Mouse (Mus musculus) liver, embryonic 11.5 days (tissue): Measurements from ENCODE around the gene Grb2. TPM values are rescaled to one million over a fixed set of nuclear protein-coding genes. Genes with fewer than 3 reads are reported as not detected.

Experiments used
- ATAC-seq: fragments of 200-750 bp; cut with Nextera tagmentation; replicated peaks from 2 replicates; pipeline ENCODE4 v1.8.0; 2017; ENCODE audit warnings: moderate number of reproducible peaks, mild to moderate bottlenecking, moderate TSS enrichment, moderate library complexity; ENCODE audit not compliant: low FRiP score
- DNase-seq: peaks from one replicate; pipeline ENCODE4 v3.0.0-alpha.2; 2017; ENCODE audit warnings: low spot score
- H3K27ac ChIP-seq: fragments of 300-500 bp; sonication (generic); 2 replicates; pipeline ENCODE4 v1.5.1; 2014; ENCODE audit warnings: mild to moderate bottlenecking, low read depth, low read length, control low read depth
- H3K27me3 ChIP-seq: fragments of 300-500 bp; sonication (generic); replicated peaks from 2 replicates; pipeline ENCODE4 v1.6.1; 2014; ENCODE audit warnings: low read length, mixed read lengths; ENCODE audit not compliant: control insufficient read depth, insufficient read depth
- H3K36me3 ChIP-seq: fragments of 300-500 bp; sonication (generic); 2 replicates; pipeline ENCODE4 v1.6.1; 2014; ENCODE audit warnings: mild to moderate bottlenecking, low read length, moderate library complexity, mixed read lengths; ENCODE audit not compliant: control insufficient read depth, insufficient read depth
- H3K4me1 ChIP-seq: fragments of 300-500 bp; sonication (generic); replicated peaks from 2 replicates; pipeline ENCODE4 v1.6.1; 2014; ENCODE audit warnings: low read length, mixed read lengths; ENCODE audit not compliant: control insufficient read depth, insufficient read depth
- H3K4me2 ChIP-seq: fragments of 300-500 bp; sonication (generic); 2 replicates; pipeline ENCODE4 v1.6.1; 2014; ENCODE audit warnings: mild to moderate bottlenecking, control low read depth, moderate library complexity
- H3K4me3 ChIP-seq: fragments of 300-500 bp; sonication (generic); 2 replicates; pipeline ENCODE4 v1.5.1; 2014; ENCODE audit warnings: low read depth, low read length, control low read depth
- H3K9ac ChIP-seq: fragments of 300-500 bp; sonication (generic); 2 replicates; pipeline ENCODE4 v1.6.1; 2014; ENCODE audit warnings: low read depth, low read length, control low read depth
- H3K9me3 ChIP-seq: fragments of 300-500 bp; sonication (generic); 2 replicates; pipeline ENCODE4 v1.6.1; 2016; ENCODE audit warnings: low read length, inconsistent platforms, mixed read lengths; ENCODE audit not compliant: control insufficient read depth
- WGBS: fragments of 180-500 bp; shearing (Covaris S2); extraction: QIAGEN DNeasy Blood & Tissue Kit; methylation state at CpG from one replicate; pipeline ENCODE4 v1.1.7; 2014; 5-methylcytosine and 5-hydroxymethylcytosine counted together
- polyA plus RNA-seq: library from polyadenylated mRNA; unstranded; fragments of >200 nt; fragmentation: Nextera tagmentation; extraction: Ambion mirVana; gene quantifications from 2 replicates; pipeline ENCODE4 v1.2.1, GENCODE M21; 2014

Gene Grb2
- polyA plus RNA-seq, 1 experiment from 2014 or later: 52.8 TPM

DNA sequence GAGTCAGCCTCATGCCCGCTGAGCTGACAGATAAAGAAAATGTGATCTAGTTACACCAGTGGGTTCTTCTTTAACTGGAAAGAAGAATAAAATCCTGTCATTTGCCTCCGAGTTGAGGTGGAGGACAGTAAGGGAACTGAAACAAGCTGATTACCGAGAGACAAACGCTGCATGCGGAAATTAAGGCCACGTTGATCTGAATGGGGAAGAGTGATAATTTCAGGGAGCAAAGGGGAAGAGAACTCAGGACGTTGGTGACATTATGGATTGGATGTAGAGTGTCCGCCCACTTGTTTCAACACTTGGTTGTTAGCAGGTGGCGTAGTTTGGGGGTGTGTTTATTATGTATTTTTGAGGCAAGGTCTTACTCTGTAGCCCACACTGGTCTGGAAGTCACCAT, 34.5 kb upstream of the Grb2 start:
- Histone ChIP-seq H3K9me3 (no peaks in the 10 kb centered on the region), H3K27me3 (no peaks in the 10 kb centered on the region), H3K27ac (no peak overlapping the region), H3K9ac (no peak overlapping the region), H3K4me3 (no peak overlapping the region), H3K4me1 (peaks cover 8% of the 10 kb centered on the region), H3K4me2 (no peak overlapping the region), H3K36me3 (no peaks in the 10 kb centered on the region)
- ATAC-seq: no peak
- WGBS: 72% methylated on average over 9 of the region's 9 CpGs
- DNase-seq: no peak

DNA sequence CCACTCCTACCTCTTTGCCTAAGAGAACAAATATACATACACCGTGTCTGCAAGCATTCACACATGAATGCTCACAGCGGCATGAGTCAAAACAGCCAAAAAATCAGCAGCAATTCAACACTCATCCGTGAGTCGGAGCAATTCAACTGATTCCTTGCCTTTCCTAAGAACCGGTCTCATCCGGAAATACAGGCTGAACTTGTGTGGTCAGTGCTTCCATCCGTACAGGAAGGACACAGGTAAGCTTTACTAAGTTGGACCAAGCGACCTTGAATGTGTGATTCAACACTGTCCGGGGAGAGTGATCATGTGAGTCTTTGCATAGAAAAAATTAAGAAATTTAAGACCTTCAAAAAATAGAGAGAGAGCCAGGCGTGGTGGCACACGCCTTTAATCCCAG, 32.7 kb upstream of the Grb2 start:
- DNase-seq: no peak
- no peaks in the 10 kb centered on the region for H3K9me3 ChIP-seq
- no peak overlapping the region for H3K4me3 ChIP-seq
- no peak overlapping the region for H3K9ac ChIP-seq
- WGBS: 86% methylated on average over 11 of the region's 11 CpGs
- no peaks in the 10 kb centered on the region for H3K4me1 ChIP-seq
- no peaks in the 10 kb centered on the region for H3K27me3 ChIP-seq
- H3K36me3 ChIP-seq: no peaks in the 10 kb centered on the region
- ATAC-seq: no peak
- H3K4me2 ChIP-seq: no peak overlapping the region
- no peak overlapping the region for H3K27ac ChIP-seq

DNA sequence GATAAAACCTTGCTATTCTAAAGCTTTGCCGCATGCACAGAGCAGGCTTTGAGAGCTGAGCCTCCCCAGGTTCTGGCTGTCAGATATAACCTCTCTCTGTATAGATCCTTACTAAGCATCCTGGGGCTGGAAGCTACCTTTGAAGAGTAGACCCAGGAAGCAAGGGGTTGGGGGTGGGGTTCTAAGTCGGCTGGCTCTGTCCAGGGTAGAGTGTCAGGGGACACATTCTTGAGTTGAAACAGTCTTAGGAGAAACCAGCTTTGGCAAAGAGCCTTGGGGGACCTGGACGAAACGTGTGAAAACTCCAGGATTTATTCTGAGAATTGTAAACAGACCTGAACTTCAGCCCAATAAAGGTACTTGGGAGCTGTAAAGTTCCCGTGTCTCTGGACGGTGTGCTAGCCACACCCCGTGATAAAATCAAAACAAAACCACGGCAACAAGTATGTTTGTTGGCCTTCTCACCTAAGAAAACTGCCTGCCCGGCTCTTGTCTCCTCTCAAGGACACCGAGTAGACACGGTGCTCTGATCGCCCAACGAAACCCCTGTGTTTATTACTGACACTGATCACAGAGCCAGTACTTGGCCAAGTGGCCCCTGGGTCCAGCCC, 30.0 kb upstream of the Grb2 start:
- Histone ChIP-seq H3K4me1 (no peaks in the 10 kb centered on the region), H3K27ac (no peak overlapping the region), H3K9me3 (no peaks in the 10 kb centered on the region), H3K36me3 (no peaks in the 10 kb centered on the region), H3K9ac (no peak overlapping the region), H3K4me3 (no peak overlapping the region), H3K4me2 (no peak overlapping the region), H3K27me3 (no peaks in the 10 kb centered on the region)
- ATAC-seq (no peak), DNase-seq (no peak)
- WGBS: 58% methylated on average over 13 of the region's 13 CpGs

DNA sequence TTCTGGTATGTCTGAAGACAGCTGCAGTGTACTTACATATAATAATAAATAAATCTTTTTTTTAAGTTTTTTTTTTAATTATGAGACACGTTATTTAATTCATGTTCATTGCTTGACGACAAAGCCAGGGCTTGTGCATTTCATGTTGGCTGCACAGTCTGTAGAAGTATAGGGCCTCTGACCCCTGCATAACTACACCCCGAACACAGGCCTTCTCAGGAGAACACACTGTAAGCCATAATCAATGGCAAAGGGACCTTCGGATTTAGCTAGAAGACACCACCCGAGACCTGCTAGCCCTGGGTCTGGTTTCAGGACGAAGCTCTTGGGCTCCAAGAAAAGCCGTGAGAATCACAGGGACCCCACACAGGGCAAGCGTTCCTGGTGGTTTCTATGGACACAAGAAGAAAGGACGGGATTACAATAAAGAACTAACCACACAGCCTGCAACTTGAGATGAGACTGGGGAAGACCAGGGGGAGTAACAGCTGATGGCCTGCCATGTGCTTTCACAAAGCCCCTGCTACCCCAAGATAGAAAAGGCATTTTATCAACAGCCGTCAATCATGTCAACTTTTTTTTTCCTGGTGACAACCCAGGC, 29.3 kb upstream of the Grb2 start:
- Histone ChIP-seq H3K4me3 (no peak overlapping the region), H3K9ac (no peak overlapping the region), H3K27me3 (no peaks in the 10 kb centered on the region), H3K27ac (no peak overlapping the region), H3K4me2 (no peak overlapping the region), H3K4me1 (no peaks in the 10 kb centered on the region), H3K9me3 (no peaks in the 10 kb centered on the region), H3K36me3 (no peaks in the 10 kb centered on the region)
- no peak for ATAC-seq
- WGBS: 67% methylated on average over 10 of the region's 10 CpGs
- DNase-seq: no peak

DNA sequence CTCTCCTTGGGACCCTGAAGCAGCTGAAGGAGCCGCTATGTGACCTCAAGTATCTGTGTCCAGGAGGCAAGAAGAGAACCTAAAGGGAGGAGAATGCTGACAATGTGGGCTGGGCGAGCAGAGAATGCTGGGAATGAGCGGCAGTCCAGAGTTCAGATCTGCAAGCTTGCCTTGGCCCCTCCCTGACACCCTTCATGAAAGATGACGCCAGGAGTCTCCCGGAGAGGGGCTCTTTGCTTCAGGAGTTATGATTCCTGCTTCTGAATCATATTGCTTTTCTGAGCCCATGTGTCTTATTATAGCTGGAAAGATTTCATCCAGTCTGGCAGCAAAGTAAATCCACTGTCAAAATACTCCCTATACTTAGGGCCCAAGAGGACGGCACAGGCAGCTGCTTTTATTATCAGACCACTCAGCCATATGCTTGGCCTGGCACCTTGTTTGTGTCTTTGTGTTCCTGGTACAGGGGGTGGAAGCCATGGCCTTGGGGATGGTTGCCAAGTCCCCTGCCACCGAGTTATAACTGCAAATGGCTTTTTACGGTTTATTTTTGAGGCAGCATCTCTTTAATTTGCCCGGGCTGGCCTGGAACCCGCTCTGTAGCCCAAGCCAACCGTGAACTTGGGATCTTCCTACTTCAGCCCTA, 25.8 kb upstream of the Grb2 start:
- Histone ChIP-seq H3K4me1 (no peaks in the 10 kb centered on the region), H3K4me2 (no peak overlapping the region), H3K9ac (no peak overlapping the region), H3K9me3 (no peaks in the 10 kb centered on the region), H3K27ac (no peak overlapping the region), H3K4me3 (no peak overlapping the region), H3K27me3 (no peaks in the 10 kb centered on the region), H3K36me3 (no peaks in the 10 kb centered on the region)
- ATAC-seq (no peak), DNase-seq (no peak)
- 70% methylated on average over 11 of the region's 11 CpGs for WGBS

DNA sequence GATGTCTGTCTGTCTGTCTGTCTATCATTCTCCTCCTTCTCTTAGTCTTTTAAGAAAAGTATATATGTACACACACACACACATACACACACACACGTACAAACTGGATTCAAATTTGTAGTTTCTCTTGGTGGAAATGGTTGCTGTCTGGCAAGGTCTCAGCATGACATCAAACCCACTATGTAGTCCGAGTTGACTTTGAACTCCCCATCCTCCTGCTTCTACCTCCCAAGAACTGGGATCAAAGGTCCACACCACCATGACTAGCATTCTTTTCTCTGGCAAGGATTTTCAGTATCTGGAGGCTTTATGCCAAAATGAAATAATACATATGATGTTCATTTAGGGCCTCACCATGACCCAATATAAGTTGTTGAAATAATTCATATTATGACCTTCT, 14.8 kb upstream of the Grb2 start:
- H3K4me3 ChIP-seq: no peak overlapping the region
- no peak overlapping the region for H3K4me2 ChIP-seq
- no peak for DNase-seq
- H3K9me3 ChIP-seq: no peaks in the 10 kb centered on the region
- ATAC-seq: no peak
- H3K36me3 ChIP-seq: no peaks in the 10 kb centered on the region
- 80% methylated on average over 2 of the region's 2 CpGs for WGBS
- no peaks in the 10 kb centered on the region for H3K4me1 ChIP-seq
- H3K27ac ChIP-seq: no peak overlapping the region
- H3K9ac ChIP-seq: no peak overlapping the region
- H3K27me3 ChIP-seq: no peaks in the 10 kb centered on the region

DNA sequence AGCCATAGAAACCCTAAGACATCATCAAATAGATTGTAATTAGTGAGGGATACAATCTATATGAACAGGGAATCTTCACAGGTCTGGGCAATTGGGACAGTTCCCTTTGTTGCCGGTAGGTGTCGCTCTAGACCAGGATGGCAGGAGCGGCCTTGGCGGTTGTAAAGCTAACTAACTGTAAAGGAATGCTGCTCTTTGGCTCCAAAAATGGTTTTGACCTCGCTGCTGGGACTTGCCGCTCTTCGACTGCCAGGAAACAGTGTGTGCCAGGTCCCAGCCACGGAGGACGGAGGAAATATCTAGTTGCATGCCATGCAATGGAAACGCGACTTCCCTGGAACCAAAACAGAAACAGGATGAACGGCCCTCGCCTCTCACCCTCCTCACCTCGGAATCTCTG, 14.2 kb upstream of the Grb2 start:
- Histone ChIP-seq H3K4me3 (no peak overlapping the region), H3K27me3 (no peaks in the 10 kb centered on the region), H3K36me3 (no peaks in the 10 kb centered on the region), H3K9me3 (no peaks in the 10 kb centered on the region), H3K4me2 (peak overlapping the region; percentile 33), H3K27ac (no peak overlapping the region), H3K4me1 (peaks cover 5% of the 10 kb centered on the region), H3K9ac (no peak overlapping the region)
- 21% methylated on average over 14 of the region's 14 CpGs for WGBS
- DNase-seq: peak; percentile 63
- ATAC-seq: no peak

DNA sequence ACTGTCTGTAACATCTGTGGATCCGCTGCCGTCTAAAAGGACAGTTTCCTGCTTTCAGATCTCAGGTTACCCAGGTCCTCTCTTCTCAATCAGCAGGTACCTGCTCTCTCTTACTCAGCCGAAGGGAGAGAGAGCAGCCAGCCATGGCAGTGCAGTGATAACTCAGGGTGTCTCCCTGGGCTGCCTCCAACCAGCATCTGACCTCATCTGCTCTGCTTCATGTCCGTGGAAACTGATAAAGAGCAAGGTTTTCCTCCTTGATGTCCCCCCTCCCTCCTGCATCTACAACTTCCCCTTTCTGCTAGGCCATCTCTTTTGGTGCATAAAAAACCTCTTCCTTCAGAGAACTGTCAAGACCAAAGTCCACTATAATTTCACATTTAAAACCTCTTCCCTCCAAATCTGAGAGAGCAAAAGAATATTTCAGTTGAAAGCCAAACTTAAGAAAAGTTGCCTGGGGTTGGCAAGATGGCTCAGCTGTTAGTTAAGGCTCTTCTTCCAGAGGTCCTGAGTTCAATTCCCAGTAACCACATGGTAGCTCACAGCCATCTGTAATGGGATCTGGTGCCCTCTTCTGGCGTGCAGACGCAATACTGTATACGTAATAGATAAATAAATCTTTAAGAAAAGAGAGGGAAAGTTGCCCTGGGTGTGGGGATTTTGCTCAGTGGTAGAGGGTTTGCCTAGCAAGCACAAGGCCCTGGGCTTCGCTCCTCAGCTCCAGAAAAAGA, 9.4 kb upstream of the Grb2 start:
- Histone ChIP-seq H3K9me3 (no peaks in the 10 kb centered on the region), H3K27me3 (no peaks in the 10 kb centered on the region), H3K4me3 (no peak overlapping the region), H3K4me2 (no peak overlapping the region), H3K27ac (no peak overlapping the region; the same call in 1 of the 2 replicates), H3K9ac (no peak overlapping the region), H3K4me1 (peaks cover 18% of the 10 kb centered on the region), H3K36me3 (no peaks in the 10 kb centered on the region)
- 29% methylated on average over 8 of the region's 8 CpGs for WGBS
- no peak for DNase-seq
- peak; percentile 88 for ATAC-seq
